Mouse (Mus musculus) hindlimb bud, embryonic 11.5 days (tissue): ENCODE data around the gene Ccdc194.
"Not testable (repeated sequence)": the region's sequence is repeated elsewhere in the genome, so short reads cannot be mapped to it uniquely, and the experiment has no call there.

Source experiments
- DNase-seq: peaks from one replicate; pipeline ENCODE4 v3.0.0-alpha.2; 2012; ENCODE audit warnings: low read depth, low spot score; ENCODE audit errors: extremely low spot score

The Ccdc194 gene

GRCm38 (mm10) chr8:71554644-71555043 is 29.1 kb upstream of the Ccdc194 start:
- no peak for DNase-seq

DNA sequence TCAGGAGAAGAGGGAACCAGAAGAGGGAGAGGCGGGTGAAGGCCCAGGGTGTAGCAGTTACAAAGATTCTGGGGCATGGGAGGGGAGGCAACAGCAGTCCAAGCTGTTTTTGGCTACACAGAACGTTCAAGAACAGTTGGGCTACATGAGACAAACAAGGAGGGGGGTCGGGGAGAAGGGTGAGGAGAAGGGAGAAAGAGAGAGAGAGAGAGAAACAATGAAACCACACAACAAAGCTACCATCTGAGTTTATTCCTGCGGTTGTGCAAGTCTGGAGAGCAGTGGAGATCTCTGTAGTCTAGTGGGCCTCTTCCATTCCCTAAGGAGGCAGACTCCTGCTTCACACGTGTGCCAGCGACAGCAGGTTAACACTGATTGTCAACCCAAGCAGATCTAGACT is 28.5 kb upstream of the Ccdc194 start:
- no peak for DNase-seq

GRCm38 (mm10) chr8:71552770-71553169 is 27.3 kb upstream of the Ccdc194 start:
- DNase-seq: no peak

DNA sequence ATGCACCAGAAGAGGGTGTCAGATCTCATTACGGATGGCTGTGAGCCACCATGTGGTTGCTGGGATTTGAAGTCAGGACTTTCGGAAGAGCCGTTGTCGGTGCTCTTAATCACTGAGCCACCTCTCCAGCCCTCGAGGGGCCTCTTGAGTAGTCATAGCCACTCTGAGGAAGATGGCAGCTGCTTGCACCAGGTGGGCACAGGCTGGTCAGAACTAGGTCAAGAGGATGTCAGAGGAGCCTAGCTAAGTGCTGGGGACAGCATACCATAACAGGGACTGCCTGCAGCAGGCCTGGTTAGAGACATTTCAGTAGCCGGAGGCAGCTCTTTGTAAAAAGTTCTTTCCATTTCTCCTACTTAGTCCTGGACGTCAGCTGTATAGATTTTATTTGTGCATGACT is 25.2 kb upstream of the Ccdc194 start:
- no peak for DNase-seq

DNA sequence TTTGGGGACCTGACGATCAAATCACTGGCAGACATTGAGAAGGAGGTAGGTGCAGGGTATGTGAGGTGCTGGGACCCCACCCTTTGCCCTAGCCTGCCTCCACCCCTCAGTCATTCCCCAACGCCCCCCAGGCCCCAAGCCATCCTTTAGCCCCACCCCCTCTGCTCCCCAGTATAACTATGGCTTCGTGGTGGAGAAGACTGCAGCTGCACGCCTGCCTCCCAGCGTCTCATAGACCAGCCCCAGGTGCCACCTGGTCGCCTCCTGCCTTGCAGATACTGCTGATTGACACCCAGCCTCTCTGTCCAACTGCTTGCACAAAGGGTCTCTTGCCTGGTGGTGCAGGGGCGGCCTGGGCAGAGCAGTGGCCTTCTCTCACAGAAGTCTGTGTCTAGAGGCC is 22.1 kb upstream of the Ccdc194 start:
- DNase-seq: no peak

- DNase-seq: no peak
These were observed 19.5 kb upstream of the Ccdc194 start for GRCm38 (mm10) chr8:71545053-71545452.

DNA sequence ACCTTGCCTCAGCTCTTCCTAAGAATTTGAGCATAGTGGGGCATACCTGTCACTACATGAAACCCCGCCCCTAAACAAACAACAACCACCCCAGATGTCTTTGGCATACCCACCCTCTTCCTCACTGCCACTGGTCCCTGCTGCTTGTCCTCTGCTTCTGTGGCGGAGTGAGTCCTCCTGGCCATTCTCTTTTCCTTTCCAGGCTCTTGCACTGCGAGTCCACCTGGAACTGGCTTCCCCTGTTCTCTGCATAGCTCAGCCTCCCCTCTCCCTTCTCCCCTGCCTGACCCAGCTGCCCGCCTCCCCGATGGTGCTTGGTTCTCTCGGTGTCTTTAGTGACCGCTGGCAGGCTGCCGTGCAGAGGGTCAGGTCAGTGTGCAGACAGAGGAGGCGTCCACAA is 18.2 kb upstream of the Ccdc194 start:
- no peak for DNase-seq

DNA sequence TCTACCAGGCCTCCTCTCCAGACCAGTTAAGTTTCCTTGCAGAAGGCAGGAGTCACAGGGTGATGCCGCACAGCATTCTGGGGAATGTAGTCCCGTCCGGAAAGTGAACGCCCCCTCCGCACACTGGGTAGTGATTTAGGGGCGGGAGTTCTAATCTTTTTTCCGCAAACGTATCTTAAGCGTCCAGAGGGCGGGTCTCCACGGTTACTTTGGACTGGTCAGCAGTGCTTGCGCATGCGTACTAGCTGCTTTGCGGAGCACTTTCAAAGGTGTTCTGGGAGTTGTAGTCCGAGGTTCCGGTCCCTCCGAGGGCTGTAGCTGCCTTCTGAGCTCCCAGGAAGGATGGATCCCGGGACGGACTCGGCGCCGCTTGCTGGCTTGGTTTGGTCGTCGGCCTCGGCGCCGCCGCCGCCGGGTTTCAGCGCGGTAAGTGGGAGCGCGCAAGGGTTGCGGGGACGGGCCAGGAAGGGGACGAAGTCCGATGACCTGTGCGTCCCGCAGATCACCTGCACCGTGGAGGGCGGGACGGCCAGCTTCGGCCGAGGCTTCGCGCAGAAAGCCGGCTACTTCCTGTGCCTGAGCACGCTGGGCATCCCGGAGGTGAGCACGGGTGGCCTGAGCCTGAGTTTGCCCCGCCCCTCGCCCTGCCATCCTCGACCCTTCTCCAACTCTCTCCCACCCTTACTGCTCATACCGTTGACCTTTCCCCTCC is 17.3 kb upstream of the Ccdc194 start, which contains the start of gene Mvb12a:
Gene Mvb12a (plus strand): TSS at position 291 of the 712 bp plus-strand sequence.
- peak; percentile 99 for DNase-seq

GRCm38 (mm10) chr8:71537028-71537867 is 11.7 kb upstream of the Ccdc194 start, which contains the start of gene Bst2:
Gene Bst2 (minus strand): TSS chr8:71537456.
- no peak for DNase-seq

DNA sequence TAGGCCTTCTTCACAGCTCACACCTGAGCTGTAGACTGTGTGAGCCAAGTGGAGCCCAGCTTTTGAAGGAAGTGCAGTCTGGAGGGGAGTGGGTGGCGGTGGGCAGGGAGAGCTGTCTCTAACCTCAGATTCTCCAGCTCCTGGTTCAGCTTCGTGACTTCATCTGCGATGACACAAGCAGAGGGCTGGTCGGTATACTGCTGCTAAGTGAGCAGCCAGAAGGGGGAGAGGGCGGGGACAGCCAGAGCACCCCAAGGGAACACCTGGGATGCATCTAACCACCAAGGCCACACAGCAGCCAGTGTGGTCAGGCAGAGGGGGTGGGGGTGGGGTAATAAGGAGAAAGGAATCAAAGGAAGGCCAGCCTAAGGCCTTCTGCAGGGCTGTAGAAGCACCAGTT is 10.2 kb upstream of the Ccdc194 start:
- no peak for DNase-seq

DNA sequence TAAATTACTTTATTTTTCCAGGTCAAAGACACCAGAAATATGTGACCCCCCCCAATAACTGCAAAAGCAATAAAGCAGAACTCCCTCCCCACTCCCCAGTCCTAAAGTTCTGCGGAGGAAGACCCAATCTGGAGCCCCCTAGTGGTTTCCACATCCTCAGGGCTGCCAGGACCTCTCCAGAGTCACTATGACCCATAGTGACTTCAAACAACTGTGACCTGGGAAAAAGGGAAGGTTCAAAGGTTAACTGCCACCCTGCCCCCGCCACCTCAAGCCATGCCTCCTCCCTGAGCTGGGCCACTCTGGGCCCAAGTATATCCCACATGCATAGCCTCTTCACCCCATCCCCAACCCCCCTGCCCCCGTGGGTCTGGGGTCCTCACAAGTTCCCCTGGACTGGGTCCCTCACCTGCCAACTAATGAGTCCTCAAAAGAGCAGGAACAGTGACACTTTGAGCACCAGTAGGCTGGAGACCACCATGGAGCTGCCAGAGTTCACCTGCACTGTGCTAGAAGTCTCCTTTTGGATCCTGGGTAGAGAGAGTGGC is 8.8 kb upstream of the Ccdc194 start:
- DNase-seq: no peak

- DNase-seq: not testable (repeated sequence)
These were observed 5.4 kb upstream of the Ccdc194 start for GRCm38 (mm10) chr8:71530735-71531467.

- no peak for DNase-seq
These were observed 3.0 kb upstream of the Ccdc194 start for GRCm38 (mm10) chr8:71528362-71529073.

GRCm38 (mm10) chr8:71527162-71527870 is 1.8 kb upstream of the Ccdc194 start:
- DNase-seq: no peak

DNA sequence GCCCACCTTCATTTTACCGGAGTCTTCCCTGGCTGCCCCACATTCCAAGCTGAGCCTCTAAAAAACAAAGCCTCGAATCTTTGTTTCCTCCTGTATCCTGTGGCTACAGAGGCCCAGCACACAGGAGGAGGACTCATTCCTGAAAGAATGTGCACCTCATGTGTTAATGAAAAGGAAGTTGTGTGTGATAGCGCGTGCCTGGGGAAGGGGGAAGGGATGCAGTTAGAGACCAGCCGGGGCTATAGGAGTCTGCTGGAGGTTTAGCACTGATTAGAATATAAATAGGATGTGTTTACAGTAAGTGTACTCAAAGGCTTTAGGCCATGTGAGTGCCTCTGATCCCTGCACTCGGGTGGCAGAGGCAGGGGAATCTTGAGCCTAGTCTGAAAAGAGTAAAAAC is 761 bp upstream of the Ccdc194 start:
- no peak for DNase-seq

- peak; percentile 72 for DNase-seq
These were observed 3.9 kb downstream of the Ccdc194 start for GRCm38 (mm10) chr8:71521634-71522033.

DNA sequence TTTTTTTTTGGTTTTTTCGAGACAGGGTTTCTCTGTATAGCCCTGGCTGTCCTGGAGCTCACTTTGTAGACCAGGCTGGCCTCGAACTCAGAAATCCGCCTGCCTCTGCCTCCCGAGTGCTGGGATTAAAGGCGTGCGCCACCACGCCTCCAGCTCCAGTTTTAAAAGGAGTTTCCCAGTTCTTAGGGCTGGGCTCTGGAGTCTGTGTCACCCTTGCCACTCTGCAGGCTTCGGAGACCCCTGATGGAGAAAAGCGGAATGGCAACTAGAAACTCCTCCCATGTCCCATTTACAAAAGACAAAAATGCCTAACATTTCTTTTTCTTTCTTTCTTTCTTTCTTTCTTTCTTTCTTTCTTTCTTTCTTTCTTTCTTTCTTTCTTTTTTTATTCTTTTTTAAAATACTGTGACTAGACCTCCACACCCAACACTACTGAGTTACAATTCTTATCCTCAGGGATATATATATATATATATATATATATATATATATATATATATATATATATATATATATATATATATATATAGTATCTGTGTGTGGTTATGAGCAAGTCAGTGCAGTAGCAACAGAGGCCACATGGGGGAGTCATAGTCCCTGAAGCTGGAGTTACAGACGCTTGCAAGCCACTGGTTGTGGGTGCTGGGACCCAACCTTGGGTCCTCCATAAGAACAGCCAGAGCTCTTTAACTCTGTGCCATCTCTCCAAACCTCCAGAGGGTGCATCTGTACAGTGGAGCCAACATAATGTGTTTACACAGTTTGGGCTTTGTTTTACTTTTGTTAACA is 6.3 kb downstream of the Ccdc194 start:
- not testable (repeated sequence) for DNase-seq

- no peak for DNase-seq
These were observed 8.7 kb downstream of the Ccdc194 start for GRCm38 (mm10) chr8:71516786-71517185.

GRCm38 (mm10) chr8:71515043-71515442 is 10.5 kb downstream of the Ccdc194 start:
- no peak for DNase-seq
